Mouse (Mus musculus) urinary bladder, postnatal 10 days (tissue): ENCODE results near the gene Slc22a15.

Experiments
- DNase-seq: peaks from one replicate; pipeline ENCODE4 v3.0.0; 2022; ENCODE audit warnings: low spot score

Gene Slc22a15

DNA sequence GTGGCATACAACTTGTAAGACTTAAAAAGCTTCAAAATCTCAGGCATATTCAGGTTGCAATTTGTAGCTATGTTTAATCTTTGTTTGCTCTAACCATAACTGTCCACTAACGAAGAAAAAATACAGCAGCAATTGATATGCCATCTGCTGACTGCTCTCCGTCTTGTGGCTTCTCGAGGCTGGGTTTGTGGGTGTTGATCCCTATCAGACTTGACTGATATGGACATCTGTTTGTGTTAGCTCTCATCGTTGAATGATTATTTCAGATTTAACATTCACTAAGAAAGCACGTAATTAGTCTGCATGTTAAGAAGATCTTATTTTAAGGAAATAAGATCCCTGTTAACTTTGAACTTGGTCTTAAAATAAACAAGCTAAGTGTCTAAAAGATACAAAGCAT, 7.7 kb downstream of the Slc22a15 start:
- no peak for DNase-seq

DNA sequence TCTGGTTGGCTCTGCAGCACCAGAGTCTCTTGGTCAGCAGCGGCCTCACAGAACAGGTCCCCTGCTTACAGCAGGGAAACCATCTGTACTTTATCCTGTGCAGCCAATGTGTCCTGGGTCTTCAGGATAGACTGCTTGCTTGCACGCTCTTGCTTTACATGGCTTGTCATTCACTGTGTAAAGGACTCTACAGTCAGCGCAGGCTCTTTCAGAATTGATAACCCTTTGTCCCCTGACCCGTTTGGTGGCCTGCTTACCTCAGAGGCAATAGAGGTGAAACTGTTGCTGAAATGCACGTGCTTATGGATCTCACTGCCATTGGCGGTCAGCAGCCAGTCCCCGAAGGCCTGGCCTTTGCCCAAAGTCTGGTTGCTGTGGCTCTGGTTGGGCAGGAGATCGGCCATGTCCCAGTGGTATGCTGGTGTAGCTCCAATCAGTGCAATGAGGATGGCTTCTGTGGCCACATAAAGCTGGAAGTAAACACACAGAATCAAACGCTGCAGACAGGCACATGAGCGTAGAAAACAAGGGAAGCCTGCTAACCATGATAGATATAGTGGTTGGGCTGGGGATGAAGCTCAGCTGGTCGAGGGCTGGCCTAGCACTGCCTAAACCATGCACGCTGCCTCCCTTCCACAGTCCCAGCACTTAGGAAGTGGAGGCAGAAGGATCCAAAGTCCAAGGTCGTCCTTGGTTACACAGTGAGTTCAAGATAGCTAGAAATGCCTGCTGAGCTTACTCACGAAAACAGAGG, 9.0 kb downstream of the Slc22a15 start:
- DNase-seq, result no peak

DNA sequence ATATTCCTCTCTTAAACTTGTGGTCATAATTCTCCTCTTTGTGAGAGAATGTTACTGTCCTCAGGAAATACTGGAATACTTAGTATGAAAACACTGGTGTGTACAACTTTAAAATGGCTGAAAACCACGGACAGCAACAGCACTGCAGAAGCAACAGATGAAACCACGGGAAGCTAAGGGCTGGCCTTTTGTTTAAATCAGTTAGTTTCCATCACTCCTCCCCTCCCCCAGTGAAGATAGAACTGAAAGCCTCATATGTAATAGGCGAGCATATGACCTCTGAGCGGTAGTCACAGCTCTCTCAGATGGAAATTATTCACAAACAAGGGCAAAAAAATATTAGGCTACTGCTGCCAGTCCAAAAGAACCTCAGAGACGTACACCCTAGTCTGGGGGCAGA, 10.0 kb downstream of the Slc22a15 start:
- DNase-seq, result no peak

DNA sequence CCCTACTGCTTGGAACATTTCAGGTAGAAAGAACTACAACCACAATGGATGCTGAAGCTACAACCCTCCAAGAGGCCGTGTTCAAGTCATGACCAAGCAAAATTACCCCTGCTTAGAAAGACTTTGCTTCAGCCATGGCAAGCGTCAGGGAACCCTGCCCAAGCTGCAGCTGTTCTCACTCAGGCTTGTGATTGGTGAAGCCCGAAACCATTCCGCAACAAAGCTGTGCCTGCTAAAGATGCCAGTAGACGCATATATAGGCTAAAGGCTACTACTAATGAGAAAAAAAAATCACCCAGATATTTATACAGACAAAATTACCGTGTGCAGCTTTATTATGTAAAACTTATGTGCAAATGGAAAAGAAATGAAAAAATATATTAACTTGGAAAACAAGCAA, 12.2 kb downstream of the Slc22a15 start:
- no peak for DNase-seq

DNA sequence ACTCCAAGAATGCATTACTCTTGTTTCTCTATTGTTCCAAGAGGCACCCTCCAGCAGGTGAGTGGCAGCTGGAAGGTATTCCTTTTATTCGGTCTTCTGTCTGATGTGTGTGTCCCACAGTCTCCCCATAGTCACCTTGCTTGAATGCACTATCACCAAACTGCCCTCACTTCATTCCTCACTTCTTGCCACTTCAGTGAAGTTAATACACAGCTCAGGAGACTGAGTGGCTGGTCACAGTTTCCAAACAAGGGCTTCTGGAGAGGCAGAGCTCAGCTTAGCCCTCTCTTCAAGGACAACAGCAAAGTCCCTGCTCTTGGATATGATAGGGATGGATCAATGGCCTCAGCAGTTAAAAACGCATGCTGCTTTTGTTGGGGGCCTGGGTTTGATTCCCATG, 17.2 kb downstream of the Slc22a15 start:
- no peak for DNase-seq

DNA sequence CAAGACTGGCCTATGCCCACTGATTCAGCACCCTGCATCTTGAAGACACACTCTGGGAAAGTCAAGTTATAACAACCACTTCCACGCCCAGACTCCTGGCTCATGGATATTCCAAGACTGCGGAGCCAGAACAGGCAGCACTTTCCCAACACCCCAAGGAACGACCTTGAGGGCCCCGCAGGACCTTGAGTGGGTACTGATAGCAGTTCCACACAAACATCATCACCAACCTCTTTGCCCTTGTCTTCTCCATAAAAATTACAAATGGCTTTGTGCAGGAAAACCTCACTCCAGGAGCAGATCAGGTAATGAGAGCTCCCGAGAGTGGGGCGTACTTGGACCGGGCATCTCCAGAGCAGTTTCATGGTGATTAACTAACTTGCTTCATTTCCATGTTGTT, 19.5 kb downstream of the Slc22a15 start:
- DNase-seq, result no peak

DNA sequence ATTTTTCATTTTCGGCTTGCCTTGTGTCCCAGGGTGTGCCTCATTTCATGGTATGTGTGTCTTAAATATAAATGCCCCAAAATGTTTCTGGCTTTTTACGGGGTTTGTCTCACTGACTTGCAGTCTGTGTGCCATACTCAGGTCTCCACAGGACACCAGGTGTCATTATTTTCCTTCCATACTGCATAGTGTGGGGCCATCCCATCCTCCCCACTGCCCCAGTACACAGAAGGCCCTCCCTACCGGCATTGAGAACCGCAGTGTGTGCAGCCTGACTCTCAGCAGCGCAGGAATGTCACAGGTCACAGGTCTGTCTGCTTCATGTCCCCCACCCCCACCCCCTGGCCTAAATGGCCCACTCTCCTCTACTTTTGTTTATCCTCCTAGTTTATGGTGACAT, 21.2 kb downstream of the Slc22a15 start:
- no peak for DNase-seq

DNA sequence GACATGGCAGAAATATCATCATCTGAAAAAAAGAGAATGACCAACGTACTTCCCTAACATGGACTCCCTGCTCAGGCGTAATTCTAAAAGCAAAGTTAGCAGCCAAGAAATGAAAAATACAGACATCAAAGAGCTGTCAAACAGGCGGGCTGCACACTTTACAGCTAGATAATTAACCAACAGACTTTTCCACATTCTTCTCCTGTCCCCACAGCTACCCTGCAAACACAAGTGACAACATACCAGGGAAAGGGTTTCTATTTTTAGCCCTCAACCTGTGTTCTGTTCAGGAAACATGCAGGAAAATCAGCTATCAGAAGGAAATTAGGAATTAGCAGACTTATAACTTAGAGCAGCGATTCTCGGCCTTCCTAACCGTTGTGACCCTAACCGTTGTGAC, 21.9 kb downstream of the Slc22a15 start:
- DNase-seq, result no peak

DNA sequence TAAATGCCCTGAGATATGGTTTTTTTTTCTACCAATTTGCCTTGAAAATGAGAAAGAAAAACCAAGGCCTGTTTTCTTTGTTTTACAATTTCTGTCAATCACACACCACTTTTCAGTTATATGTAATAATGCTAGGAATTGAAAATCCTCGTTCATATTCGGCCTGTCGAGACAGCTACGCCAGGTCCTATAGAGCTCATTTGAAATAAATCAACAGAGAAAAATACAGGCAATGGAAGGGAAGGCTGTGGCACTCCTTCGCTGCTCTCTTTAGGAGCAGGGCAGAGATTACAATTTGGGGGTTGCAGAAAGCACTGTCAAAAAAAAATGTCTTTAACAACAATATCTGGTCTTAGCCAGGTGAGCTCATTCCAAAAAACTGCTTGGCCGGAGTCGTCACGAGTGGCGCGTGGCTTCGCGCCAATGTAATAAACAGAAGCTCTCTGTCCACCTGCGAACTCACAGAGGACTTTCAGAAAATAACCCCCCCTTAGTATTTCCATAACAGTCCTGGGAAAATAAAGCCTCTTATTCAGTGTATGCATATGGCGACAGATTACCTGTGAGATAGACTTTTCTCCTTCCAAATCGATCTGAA, 26.8 kb downstream of the Slc22a15 start:
- DNase-seq, result no peak

DNA sequence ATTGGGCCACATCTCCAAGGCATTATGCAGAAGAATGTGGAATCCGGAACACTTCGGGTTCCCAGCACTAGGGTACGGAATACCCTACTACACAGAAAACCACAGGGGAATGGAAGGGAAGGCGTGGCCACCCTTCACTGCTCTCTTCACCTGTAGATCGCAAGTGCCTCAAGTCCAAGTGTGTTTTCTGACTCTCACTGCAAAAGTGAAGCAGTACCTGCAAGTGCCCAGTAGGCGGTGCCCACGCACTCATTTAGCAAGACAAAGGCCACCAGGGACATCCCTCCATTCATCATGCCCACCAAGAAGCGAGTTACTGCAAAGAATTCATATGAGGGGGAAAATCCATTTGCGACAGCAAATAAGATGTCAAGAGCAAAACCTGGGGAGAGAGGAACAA, 27.4 kb downstream of the Slc22a15 start:
- no peak for DNase-seq

DNA sequence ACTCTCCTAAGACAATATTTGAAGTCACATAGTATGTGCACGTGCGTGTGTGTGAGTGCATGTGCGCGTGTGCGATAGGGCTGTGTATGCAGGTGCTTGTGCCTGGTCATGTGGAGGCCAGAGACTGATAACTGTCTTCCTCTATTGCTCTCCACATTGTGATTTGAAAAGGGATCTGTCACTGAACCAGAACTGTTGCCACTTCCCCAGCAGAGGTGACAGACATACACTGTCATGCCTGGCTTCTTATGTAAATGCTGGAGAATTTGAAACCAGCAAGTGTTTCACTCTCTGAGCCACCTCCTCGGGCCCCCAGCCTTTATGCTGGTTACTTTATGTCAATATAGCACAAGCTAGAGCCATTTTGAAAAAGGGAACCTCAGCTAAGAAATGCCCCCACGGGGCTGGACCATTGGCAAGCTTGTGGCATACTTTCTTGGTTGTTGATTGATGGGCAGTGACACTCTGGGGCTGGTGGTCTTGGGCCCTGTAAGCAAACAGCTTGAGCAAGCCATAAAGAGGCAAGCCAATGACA, 28.8 kb downstream of the Slc22a15 start:
- no peak for DNase-seq

DNA sequence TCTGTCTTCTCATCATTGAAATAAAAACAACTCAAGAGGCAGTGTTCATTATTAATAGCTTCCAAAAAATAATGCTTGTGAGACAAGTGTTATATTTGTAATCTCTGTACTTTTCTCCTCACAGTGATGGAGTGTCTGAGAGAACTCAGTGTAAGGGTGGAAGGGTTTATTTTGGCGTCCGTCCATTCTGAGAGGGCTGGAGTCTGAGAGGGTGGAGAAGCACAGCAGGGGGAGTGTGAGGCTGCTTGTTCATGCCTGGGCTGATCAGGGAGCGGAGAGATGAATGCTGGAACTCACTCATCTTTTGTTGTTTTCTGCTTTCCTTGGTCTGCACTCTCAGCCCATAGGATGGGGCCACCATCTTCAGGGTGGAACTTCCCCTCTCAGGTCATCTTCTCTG, 38.7 kb downstream of the Slc22a15 start:
- no peak for DNase-seq

DNA sequence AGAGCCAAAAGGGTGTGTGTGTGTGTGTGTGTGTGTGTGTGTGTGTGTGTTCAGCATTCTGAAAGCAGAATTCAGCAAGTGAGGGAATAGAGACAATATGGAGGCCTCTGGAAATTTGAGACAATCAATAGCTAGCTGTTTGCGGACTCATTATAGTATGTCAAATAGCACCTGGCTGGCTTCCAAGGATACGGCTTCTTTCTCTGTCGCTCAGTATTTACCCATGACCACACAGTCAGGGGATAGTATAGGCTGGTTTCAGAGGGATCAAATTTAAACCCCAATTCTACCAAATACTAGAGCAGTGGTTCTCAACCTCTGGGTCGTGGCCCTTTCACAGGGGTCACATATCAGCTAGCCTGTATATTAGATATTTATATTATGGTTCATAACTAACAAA, 39.2 kb downstream of the Slc22a15 start:
- no peak for DNase-seq

DNA sequence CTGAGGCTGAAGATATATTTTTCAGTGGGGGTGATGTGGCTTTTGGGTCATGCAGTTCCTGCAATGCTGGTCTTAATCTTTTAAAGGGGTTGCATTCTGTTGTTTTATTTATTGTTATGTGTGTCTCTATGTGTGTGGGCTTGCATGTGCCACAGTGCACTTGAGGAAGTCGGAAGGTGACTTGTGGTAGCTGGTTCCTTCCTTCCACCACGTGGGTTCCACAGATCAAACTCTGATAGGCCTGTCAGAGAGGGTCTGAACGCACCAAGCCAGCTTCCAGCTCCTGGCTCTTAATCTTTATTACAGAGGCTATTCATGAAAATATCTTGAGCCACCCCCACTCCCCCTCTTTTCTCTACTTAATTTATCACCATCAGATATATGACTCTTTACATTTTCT, 40.4 kb downstream of the Slc22a15 start:
- no peak for DNase-seq

DNA sequence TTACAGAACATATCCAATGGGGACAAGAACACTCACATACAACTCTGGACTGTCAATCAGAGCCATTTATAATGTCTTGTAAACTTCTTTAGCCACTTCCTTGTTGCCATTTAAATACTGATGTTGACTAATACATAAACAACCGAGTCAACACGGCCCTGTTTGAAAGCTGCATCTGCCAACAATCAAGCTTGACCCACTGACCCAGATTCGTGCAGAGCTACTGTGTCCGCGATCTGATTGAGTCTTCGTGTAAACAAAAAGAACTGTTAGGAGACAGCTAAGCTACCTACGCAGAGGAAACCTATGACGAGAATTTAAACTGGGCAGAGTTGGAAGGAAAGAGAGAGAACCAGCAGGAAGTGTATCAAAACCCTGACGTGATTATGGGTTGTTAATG, 42.5 kb downstream of the Slc22a15 start:
- no peak for DNase-seq

DNA sequence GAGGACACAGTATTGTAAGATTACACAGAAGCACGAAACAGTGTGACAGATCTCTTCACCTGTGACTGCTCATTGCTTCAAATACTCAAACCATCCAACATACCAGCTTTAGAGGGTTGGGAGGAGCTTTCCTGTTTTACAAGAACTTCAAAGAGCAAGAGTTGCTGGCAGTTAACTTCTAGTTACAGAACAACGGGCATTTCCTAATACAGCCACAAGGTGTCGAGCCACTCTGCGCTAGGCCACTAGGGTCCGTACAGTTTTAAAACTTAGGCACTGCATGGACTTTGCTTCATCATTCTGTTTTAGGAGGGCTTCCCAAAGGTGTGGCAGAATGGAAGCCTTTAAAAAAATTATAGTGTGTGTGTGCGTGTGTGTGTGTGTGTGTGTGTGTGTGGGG, 43.4 kb downstream of the Slc22a15 start:
- DNase-seq, result no peak

DNA sequence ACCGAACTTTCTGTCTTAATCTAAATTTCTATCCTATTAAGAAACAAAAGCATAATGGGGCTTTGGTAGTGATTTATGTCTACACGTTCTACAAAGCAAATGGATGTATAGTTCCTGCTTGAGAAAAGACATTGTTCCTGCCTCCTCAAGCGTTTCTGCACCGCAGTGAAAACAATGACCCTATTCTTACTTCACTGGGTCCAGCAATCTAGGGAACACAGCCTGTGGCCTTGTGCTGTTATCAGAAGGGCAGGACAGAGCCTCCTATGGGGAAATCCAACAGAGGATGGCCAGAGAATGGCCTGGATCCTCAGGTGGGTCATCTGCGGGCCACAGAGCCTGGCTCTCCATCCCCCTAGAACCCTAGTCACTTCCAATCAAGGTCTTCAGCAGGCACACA, 46.1 kb downstream of the Slc22a15 start:
- no peak for DNase-seq

DNA sequence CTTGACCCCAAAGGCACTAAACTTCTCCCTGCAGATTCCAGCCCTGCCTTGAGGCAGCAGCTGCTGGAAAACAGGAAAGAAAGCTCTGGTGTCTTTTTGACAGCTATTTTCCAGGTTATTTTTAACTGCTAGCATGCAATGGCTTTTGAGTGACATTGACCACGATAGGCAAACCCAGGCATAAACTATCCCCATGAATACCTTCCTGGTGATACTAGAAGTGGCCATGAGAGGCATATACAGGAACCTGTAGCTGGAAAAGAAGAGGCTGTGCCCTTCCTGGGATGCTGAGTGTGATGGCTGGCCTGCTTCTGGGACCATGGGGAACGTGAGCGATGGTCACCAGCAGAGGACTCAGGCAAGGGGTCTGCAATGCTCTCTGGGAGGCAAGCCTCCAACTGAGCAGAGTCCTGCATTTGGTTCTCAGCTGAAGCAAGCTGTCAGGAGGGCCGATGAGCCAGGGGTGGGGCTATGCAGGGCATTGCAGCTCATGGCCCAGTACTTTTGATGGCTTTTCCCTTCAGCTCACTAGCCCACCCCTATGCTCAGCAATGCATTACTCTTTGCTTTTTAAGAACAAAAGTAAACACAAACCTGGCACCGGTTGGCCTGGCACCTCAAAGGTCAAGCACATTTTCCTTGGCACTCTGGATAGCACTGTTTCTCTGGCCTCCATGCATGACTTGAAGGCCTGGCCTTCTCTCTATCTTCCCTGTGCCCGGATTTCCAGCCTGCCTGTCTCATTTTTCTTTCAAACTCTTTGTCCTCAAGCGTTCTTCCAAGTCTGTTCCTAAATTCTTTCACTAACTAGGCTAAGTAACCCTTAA, 47.6 kb downstream of the Slc22a15 start:
- DNase-seq, result no peak

DNA sequence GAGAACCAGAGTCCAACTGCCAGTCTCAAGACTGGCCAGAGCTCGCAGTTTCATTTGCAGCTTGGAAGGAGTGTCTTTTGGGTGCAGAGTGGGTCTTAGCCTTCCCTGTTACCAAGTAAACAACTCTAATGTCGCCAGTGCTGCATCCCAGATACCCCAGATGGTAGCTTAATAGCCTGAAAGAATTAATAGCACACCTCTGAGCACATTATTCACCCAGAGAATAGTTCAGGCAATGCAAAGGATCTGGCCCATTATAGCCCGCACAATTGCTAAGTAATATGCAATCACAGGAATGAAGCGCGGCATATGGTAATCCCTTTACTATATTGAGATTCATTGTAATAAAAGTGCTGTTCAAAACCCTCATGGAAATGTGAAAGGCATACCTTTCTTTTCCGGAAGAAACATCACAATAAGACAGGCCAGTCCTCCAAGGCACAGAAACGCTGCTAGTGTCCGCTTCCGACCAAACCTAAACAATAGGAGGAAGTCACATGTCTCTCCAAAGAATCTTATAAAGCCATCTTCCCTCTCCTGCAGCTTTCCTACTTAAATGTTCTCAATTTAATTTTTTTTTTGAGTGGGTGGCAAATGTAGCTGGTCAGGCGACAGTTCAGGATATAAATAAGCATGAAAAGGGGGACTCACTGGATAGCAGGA, 48.9 kb downstream of the Slc22a15 start:
- no peak for DNase-seq

DNA sequence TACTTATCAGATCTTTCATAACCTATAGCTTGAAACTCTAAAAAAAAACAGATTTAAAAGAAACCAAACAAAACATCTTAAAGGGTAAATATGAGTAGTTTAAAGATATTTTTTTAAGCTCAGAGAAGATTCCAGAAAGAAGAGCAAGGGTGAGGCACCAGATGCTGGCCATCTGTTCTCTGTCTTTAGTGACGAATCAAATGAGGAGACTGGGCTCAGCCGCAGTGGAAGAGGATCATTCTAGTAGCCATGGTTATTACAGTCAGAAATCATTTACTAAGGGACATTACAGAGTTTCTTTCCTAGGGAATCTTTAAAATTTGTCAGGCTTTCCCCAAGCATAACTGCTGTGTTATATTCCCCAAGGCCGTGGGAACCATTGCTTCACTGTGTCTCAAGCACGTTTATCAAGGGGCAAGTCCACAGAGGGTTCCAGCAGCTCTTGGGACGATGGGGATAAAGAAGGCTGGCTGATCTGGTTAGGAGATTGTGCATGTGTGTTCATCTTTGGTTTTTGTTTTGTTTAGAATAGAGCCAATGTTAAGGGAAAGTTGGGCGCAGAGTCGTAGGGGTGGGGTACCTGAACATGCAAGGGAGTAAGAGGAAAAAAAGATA, 51.1 kb downstream of the Slc22a15 start:
- DNase-seq, result no peak

DNA sequence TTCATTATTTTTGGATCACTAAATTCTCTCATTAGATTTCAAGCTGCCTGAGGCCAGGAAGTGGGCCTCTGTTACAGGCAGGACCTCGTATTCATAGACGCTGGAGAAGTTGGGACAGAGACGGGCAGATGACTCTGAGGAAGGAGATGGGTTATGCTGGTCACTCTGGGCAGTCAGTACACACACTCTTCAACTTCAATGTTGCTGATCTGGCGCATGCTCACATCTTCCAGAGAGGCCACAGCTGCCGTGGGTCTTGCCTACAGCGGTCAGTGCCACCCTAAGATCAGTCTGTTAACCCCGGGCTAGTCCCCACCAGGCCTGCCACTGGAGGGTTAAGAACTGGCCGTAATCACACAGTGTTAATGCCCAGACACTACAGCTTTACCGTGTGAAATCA, 52.3 kb downstream of the Slc22a15 start:
- DNase-seq, result no peak

DNA sequence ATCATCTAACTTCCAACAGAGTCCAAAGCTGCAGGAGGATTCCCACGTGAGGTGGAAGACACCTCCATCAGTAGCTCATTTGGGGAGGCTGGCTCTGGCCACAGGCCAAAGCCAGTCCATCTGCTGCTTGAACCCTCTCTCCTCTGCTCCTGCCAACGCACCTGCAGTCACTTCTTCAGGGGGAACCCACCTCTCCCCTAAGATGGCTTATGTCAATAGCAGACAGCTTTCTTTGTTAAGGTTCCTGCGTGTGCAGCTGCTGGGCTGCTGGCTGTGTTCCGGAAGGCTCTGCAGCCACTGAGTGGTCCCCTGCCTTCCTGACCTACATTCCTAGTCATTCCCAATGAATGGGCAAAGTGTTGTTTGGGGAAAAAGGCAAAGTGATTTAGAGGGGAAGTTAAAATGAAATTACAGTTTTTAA, 57.2 kb downstream of the Slc22a15 start:
- DNase-seq, result no peak
